Mouse (Mus musculus) brain, embryonic 14.5 days (tissue): ENCODE measurements at regions not wholly inside any gene's neighbourhood (a gene's known extent, or its start where the extent isn't known, plus 50 kb on each side); places are given as distances from the start of the nearest gene placed in this dataset.

ENCODE experiments used
- CTCF ChIP-seq: fragments of 200-500 bp; IDR thresholded peaks from 2 replicates; pipeline ENCODE4 v1.5.1; 2012; ENCODE audit warnings: inconsistent platforms, mild to moderate bottlenecking, moderate library complexity, borderline replicate concordance; ENCODE audit not compliant: insufficient read depth, insufficient read length; ENCODE audit errors: extremely low read depth
- POLR2A ChIP-seq: fragments of 200-500 bp; IDR thresholded peaks from 2 replicates; pipeline ENCODE4 v1.6.1; 2012; ENCODE audit warnings: mild to moderate bottlenecking, inconsistent platforms, borderline replicate concordance; ENCODE audit not compliant: poor library complexity, insufficient read depth, insufficient read length, severe bottlenecking; ENCODE audit errors: extremely low read depth

DNA sequence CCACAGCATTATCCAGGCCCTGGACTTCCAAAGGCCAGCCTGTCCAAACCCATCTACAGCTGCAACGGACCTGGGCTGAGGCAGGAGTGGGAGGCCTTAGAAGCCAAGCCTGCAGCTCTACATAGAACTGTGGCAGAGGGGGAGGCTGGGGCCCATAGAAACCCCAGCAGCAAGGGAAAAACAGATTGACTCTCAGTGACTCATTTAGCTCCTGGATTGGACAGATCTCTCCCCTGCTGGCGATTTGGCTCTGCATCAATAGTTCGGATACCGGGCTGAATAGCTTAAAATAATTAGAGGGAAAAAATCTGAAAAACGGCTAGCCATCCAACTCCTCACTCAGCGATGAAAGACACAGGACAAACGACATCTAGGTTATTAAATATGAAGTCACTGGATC is 97.4 kb downstream of the Lmo4 start:
- no peak for TF ChIP-seq CTCF
- TF ChIP-seq POLR2A = no peak
